Mouse (Mus musculus): ENCODE measurements around the gene Arhgef17.
A peak's percentile ranks its signal among the peaks of the same experiment; 100 is the strongest.

The Arhgef17 gene

GRCm38 (mm10) chr7:100876293-100876692 lies 55.6 kb downstream of the Arhgef17 start:
- DNase-seq (ENCODE audit: low spot score in 2 of 2) = no peak

GRCm38 (mm10) chr7:100875822-100876221 lies 56.1 kb downstream of the Arhgef17 start:
- no peak for DNase-seq (ENCODE audit: low spot score in 2 of 2)

DNA sequence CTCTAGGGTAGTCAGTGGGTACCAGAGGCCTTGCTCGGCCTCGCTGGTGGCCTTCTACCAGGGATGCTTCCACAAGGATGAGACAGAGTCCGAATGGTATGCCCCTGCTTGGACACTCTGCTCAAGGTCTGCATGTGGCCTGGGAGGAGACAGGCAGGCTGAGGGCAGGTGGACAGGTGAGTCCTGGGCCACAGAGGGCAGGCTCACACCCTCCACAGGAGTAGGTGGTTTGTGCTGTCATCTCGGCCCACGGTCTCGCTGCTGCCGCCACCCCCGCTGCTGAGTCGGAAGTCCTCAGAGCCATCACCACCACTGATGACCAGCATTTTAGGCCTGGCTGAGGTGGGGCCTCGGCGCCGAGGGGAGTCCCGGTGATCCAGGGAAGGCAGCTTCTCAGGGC lies 58.7 kb downstream of the Arhgef17 start:
- DNase-seq (ENCODE audit: low spot score in 2 of 2) = no peak

DNA sequence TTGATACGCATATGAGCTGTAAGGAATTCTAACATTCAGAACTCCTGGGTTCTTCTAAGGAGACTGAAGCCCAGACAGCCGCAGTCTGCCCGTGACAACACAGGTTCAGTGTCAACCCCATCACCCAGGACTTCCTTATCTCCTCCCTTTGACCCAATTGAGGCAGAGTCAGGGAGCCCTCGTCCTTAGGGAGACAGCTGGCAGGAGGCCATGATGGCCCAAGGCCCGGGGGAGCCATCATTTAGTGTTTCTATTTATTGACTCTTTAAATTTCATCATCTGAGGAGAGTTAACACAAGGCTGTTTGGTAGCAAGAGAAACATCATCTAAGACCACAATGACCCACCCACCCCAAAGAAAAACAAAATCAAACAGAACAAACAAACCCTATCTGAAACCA lies 60.0 kb downstream of the Arhgef17 start:
- DNase-seq (ENCODE audit: low spot score in 2 of 2) = no peak

GRCm38 (mm10) chr7:100871355-100871754 lies 60.6 kb downstream of the Arhgef17 start:
- DNase-seq (ENCODE audit: low spot score in 2 of 2) = no peak

- no peak for DNase-seq (ENCODE audit: low spot score in 2 of 2)
These were observed 61.9 kb downstream of the Arhgef17 start for GRCm38 (mm10) chr7:100869877-100870629.

DNA sequence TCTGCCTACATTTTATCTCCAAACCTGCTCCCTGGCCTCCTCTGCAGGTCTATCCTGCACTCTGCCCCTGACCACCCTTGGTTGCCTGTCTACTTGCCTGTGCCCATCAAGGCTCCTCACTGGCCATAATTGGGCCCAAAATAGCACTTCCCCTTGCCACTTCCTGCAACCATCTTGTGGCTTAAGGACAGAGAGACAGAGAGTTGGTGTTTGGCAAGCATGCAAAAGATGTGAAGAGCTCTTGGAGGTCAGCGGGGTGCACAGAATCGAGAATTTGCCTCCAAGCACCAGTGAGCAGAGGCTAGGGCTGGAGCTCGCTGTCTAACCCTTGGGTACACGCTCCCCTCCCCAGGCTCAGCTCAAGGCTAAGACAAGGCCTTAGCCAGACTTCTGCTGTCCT lies 63.4 kb downstream of the Arhgef17 start:
- DNase-seq (ENCODE audit: low spot score in 2 of 2) = peak; percentile 66 to 72

GRCm38 (mm10) chr7:100867561-100867960 lies 64.3 kb downstream of the Arhgef17 start:
- DNase-seq (ENCODE audit: low spot score in 2 of 2) = no peak

GRCm38 (mm10) chr7:100866675-100867074 lies 65.2 kb downstream of the Arhgef17 start:
- DNase-seq (ENCODE audit: low spot score in 2 of 2) = peak; percentile 66 to 80

DNA sequence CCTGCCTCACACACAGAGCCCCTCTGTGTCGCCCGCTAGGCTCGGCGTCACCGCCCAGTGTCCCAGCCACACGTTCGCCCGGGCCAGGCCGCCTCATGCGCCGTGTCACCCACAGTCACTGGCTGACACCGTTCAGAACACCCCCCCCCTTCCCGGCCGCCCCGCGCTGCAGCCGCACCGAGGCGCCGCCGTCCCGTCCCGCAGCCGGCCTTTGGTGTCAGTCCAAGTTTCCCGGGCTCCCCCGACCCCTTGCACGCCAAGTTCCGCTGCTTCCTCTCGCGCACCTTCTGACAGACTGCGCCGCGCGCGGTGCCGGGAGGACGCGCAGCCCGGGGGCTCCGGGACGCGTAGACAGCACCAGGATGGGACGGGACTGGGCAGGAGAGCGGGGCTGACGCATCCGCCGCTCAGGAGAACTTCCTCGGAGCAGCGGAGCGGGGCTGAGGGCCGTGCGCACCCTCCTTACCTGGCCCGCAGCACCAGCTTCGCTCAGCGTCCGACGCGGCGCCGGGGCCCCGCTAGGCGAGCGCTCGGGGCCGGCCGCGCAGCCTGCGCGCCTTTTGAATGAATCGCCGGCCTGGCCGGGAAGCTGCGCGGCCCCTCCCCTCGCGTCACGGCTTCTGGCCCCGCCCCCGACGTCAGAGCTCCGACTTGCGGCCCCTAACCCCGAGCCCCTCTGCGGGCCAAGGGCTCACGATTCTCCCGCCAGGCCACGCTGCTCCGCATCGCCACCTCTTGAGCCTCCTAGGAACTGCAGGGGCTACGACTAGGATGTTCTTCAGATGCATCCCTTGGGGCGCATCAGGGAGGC lies 68.9 kb downstream of the Arhgef17 start, which contains the start of gene Relt:
Gene Relt, minus strand, starts transcription at position 619 of the 811 bp plus-strand sequence.
- peak; percentile 96 to 97 for DNase-seq (ENCODE audit: low spot score in 2 of 2)

DNA sequence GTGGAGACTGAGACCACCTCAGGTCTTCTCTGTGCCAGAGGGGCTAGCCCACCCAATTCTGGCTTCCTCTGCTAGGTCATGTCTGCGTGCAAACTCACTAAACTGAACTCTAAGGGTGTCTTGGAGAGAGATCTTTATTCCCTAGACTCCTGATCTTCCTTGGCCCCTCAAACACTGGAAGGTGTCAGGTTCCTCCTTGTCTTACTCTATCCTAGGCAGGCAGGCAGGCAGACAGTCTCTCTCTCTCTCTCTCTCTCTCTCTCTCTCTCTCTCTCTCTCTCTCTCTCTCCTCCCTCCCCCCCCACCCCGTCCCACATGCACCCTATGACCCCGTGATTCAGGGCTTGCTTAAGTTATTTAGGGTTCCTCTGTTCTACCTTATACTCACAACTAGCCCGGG lies 69.6 kb downstream of the Arhgef17 start:
- no peak for DNase-seq (ENCODE audit: low spot score in 2 of 2)

GRCm38 (mm10) chr7:100861209-100861608 lies 70.7 kb downstream of the Arhgef17 start:
- DNase-seq (ENCODE audit: low spot score in 2 of 2) = no peak

- DNase-seq (ENCODE audit: low spot score in 2 of 2) = no peak
These were observed 71.5 kb downstream of the Arhgef17 start for GRCm38 (mm10) chr7:100860450-100860849.

DNA sequence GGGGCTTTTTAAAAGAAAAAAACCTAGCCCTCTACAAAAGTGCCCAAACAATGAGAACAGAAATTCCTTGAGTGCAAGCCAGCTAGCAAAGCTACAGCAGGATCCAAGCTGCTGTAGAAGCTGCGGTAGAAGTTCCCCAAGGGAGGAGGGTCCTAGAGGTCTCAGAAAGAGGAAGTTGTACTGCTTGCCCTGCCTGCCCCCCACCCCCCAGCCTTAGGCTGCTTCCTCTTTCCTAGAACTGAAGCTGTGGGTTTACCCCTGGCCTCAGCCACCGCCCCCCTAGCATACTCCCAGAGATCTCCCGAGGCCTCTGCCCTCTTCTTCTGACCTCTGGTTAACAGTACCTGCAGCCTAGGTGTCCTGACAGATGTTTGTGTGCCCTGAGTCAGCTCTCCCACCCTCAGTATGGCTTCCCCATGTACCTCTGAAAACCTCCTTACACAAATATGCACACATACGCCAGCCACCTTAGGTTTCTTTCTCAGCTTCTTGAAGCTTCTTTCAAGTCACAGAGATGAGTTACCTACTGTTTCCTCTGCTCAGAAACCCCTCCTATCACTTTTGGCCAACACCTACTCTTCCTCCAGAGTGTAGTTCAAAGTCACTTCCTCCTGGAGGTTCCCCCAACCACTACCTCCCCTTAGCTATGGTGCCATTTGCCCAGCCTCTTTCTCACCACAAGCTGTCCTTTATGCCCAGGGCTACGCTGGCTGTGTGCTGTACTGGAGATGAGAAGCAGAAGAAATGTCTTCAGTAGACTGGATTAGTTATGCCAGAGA lies 75.9 kb downstream of the Arhgef17 start:
- DNase-seq (ENCODE audit: low spot score in 2 of 2) = peak; percentile 93 to 94

DNA sequence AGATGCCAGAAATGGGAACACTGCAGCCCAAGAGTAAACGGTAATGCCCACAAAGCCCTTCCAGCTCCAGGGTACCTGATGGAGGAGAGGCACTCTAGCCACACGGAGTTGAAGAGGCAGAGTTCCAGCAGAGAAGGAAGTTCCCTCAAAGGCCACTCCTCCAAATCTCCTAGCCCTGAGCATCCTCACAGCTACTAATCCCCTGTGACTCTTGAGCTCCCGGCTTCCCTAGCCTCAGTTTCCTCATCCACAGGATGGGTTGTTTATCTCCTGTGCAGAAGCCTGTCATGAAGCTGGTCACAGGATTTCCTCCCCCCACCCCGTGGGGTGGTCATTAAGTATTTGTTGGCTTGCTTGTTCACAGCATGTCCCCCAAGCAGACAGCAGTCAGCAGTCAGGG lies 76.6 kb downstream of the Arhgef17 start:
- DNase-seq (ENCODE audit: low spot score in 2 of 2) = no peak

DNA sequence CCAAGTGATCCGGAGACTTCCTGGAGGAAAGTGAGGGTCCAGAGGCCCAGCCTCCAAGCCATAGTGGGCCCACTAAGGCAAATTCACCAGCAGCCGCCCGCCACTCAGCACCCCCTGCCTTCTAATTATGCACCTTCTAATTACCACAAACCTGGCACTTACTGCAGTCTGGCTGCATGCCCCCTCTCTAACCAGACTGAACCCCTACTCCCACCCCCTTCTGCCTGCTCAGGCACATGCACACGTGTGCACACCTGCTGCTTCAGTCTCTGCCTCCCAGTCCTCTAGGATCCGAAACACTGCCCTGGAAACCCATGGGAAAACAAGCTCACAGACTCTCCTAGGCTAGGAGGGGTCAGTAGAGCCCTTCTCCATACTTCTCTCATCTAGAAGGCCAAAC lies 77.0 kb downstream of the Arhgef17 start:
- DNase-seq (ENCODE audit: low spot score in 2 of 2) = no peak

DNA sequence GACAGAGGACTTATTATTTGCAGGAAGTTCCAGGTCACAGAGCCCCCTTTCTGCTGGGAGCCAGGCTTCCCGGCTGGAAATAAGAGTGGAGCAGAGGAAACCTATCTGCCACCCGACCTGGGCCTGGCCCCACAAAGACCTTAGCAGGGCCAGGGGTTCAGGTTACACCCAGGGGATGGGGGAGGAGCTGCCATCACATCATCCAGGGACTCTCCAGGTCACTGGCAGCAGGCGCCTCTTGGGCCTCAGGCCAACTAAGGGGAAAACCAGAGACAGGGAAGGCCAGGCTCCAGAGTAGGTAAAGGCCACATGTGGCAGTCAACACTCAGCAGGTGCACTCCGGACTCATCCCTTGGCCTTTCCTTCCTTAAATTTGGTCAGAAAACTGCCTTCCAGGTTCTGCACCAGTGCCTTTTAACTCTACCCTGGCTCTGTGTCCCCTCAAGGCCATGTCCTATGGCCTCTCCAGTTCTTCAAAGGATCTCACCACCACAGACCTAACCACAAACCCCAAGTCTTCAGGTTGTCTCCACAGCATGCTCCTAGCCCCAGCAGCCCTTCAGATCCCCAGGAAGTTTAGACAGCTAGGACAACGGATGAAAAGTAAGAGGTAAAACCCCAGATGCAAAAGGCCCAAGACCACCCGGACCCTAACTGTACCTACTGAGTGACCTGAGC lies 77.6 kb downstream of the Arhgef17 start:
- no peak for DNase-seq (ENCODE audit: low spot score in 2 of 2)

DNA sequence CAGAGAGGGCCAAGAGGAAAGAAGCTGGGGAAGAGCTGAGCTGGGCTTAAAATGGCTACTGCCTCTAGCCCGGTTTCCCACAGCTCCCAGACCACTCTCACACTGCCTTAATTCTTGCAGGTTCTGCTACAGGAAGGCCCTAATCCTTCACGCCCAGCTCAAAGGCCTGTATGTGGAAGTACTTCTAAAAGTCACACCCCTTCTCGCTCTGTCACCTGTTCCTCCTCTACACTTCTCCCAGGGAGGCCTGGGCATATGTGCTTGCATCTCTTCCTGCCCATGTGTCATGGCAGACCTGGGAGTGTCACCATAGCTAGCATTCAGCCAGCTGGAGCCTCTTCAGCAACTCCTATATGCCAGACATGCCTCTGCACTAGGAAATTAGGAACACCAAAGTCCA lies 78.5 kb downstream of the Arhgef17 start:
- peak; percentile 52 to 60 for DNase-seq (ENCODE audit: low spot score in 2 of 2)

GRCm38 (mm10) chr7:100851481-100852356 lies 80.2 kb downstream of the Arhgef17 start:
- no peak for DNase-seq (ENCODE audit: low spot score in 2 of 2)

- DNase-seq (ENCODE audit: low spot score in 2 of 2) = no peak
These were observed 82.4 kb downstream of the Arhgef17 start for GRCm38 (mm10) chr7:100849508-100849907.

DNA sequence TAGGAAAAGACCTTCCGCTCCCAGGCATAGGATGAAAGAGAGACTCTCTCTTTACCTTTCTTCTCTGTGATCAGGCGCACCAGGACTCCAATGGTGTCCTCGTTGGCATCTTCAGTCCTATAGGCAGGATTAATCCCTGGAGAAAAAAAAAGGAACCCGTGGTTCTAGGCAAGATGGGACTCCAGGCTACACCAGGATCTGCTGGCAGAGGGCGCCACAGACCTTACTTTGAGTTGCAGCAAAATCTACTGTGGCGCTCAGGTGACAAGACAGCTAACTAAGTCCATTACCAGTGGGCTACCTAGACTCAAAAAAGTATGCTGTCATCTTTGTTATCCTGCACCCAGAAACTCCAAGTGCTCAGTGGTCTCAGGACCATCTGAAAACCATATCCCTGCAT lies 83.2 kb downstream of the Arhgef17 start:
- DNase-seq (ENCODE audit: low spot score in 2 of 2) = peak; percentile 68 to 74
